ENCODE assay signal across 10 mouse cellular contexts in the genomic region with DNA sequence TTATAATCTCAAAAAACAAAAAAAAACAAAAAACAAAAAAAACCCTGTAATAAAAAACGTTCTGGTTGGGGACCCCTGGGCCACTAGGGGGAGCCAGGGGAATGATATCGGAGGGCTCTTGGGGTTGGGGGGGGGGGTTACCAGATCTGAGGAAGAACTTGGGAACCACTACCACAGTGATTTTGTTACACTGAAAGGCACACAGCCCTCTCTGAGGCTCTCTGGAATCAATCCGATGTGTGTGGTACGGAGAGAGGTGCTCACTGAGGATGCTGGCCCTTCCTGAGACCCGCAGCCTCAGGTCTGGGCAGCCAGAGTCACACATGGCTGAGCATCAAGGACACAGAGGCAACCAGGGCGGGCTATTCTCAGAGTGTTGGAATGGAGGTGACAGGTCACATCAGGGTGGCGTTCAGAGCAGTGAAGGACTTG.
A peak's percentile ranks its signal among the peaks of the same experiment; 100 is the strongest.
DNase-seq lines count a peak whose midpoint lies in the region; ATAC-seq lines count a peak whose summit lies in the region.
"Had no signal": no experiment of that assay in that cellular context is flagged by ENCODE, and none has a peak within 500 bp of the region (broad histone marks: within the 10 kb centered on the region; RNA-seq: fewer than 3 reads in every experiment).

No protein-coding gene starts in this region.

- DNase-seq in right cerebral cortex, postnatal 14 days, result peak; percentile 60
- no peak for DNase-seq in right cerebral cortex, adult 2 months (ENCODE audit: low spot score in 2 of 2)
- peak; percentile 63 for DNase-seq in embryonic facial prominence, embryonic 10.5 days (ENCODE audit: low spot score)
- DNase-seq in kidney, postnatal 14 days, result peak; percentile 62
- no peak for DNase-seq in urinary bladder, adult 18-20 months (ENCODE audit: low spot score in 2 of 2)

- peaks cover 31% of the 10 kb centered on the region for H3K4me1 ChIP-seq in embryonic facial prominence, embryonic 10.5 days
- H3K4me1 ChIP-seq in heart, embryonic 14.5 days (ENCODE audit: control insufficient read depth in 2 of 2, insufficient read depth in 2 of 2, low read length in 2 of 2), result peaks cover 24 to 35% of the 10 kb centered on the region in 2 experiments
- H3K4me1 ChIP-seq in neural tube, embryonic 15.5 days, result peaks cover 30% of the 10 kb centered on the region

- H3K27me3 ChIP-seq in embryonic facial prominence, embryonic 10.5 days (replicated peaks; ENCODE audit: low read depth, poor library complexity, severe bottlenecking), result peaks cover 14% of the 10 kb centered on the region
- no peaks in the 10 kb centered on the region for H3K27me3 ChIP-seq in heart, embryonic 14.5 days (ENCODE audit: control insufficient read depth, insufficient read depth, low read length)
- no peaks in the 10 kb centered on the region for H3K27me3 ChIP-seq in neural tube, embryonic 15.5 days (replicated peaks)
- H3K27me3 ChIP-seq: stomach, embryonic 15.5 days had no signal

- H3K27ac ChIP-seq in embryonic facial prominence, embryonic 10.5 days (replicated peaks), result no peak overlapping the region; the same call in 1 of the 2 replicates
- H3K27ac ChIP-seq in heart, embryonic 14.5 days (replicated peaks in 1 of 2; ENCODE audit: control insufficient read depth in 1 of 2, insufficient read depth in 1 of 2, low read depth in 2 of 2, low read length in 2 of 2), result peak overlapping the region; percentile 69 to 76
- H3K27ac ChIP-seq in neural tube, embryonic 15.5 days (replicated peaks), result peak overlapping the region; percentile 79
- H3K27ac ChIP-seq: limb, embryonic 12.5 days; stomach, embryonic 15.5 days had no signal

- 20% methylated on average over 7 of the region's 7 CpGs for whole genome bisulfite sequencing in embryonic facial prominence, embryonic 10.5 days
- 31% methylated on average over 7 of the region's 7 CpGs for WGBS in heart, embryonic 14.5 days
- WGBS in neural tube, embryonic 15.5 days, result 13% methylated on average over 7 of the region's 7 CpGs

- peak overlapping the region; percentile 31 for H3K4me2 ChIP-seq in heart, embryonic 14.5 days (ENCODE audit: low read length)
- H3K4me2 ChIP-seq in neural tube, embryonic 15.5 days, result peak overlapping the region; percentile 9; the same call in 1 of the 2 replicates
- H3K4me2 ChIP-seq: limb, embryonic 12.5 days; stomach, embryonic 15.5 days had no signal

- H3K9ac ChIP-seq in heart, embryonic 14.5 days (ENCODE audit: low read length), result peak overlapping the region; percentile 34; the same call in 1 of the 2 replicates
- no peak overlapping the region for H3K9ac ChIP-seq in neural tube, embryonic 15.5 days (replicated peaks)
- H3K9ac ChIP-seq: limb, embryonic 12.5 days; stomach, embryonic 15.5 days had no signal

- no peaks in the 10 kb centered on the region for H3K9me3 ChIP-seq in embryonic facial prominence, embryonic 10.5 days
- H3K9me3 ChIP-seq in heart, embryonic 14.5 days (ENCODE audit: control insufficient read depth, low read length), result no peaks in the 10 kb centered on the region
- H3K9me3 ChIP-seq in neural tube, embryonic 15.5 days (replicated peaks), result no peaks in the 10 kb centered on the region
- H3K9me3 ChIP-seq: limb, embryonic 12.5 days; stomach, embryonic 15.5 days had no signal

- H3K4me3 ChIP-seq in embryonic facial prominence, embryonic 10.5 days, result no peak overlapping the region
- H3K4me3 ChIP-seq in heart, embryonic 14.5 days (ENCODE audit: control insufficient read depth in 1 of 2, insufficient read depth in 1 of 2, low read depth in 1 of 2, low read length in 2 of 2), result no peak overlapping the region
- H3K4me3 ChIP-seq in neural tube, embryonic 15.5 days (replicated peaks), result no peak overlapping the region
- H3K4me3 ChIP-seq: limb, embryonic 12.5 days; stomach, embryonic 15.5 days had no signal

- H3K36me3 ChIP-seq in embryonic facial prominence, embryonic 10.5 days (replicated peaks), result no peaks in the 10 kb centered on the region
- H3K36me3 ChIP-seq in heart, embryonic 14.5 days (ENCODE audit: control insufficient read depth, insufficient read depth, low read length), result no peaks in the 10 kb centered on the region
- no peaks in the 10 kb centered on the region for H3K36me3 ChIP-seq in neural tube, embryonic 15.5 days
- H3K36me3 ChIP-seq: limb, embryonic 12.5 days; stomach, embryonic 15.5 days had no signal

- ATAC-seq in heart, embryonic 14.5 days (ENCODE audit: insufficient number of reproducible peaks, insufficient read depth, low FRiP score, low read depth), result peak; percentile 41
- peak; percentile 57; the same call in 1 of the 2 replicates for ATAC-seq in neural tube, embryonic 15.5 days (ENCODE audit: low FRiP score)
- no peak for ATAC-seq in activated CD4-positive, CD25-positive, alpha-beta regulatory T cell, adult 4 months

Comparison
In these comparisons a context has a peak if more than half of its experiments do, and no peak if none do; other contexts are left out.
1. DNase-seq: peak in right cerebral cortex, postnatal 14 days (single experiment), embryonic facial prominence, embryonic 10.5 days (single experiment) and kidney, postnatal 14 days (single experiment); none in right cerebral cortex, adult 2 months (0 of 2) and urinary bladder, adult 18-20 months (0 of 2).